Mouse (Mus musculus): ENCODE measurements around the gene Ctbp1. TPM values are rescaled to one million over a fixed set of nuclear protein-coding genes. Genes with fewer than 3 reads are reported as not detected.

Ctbp1 gene
- polyA plus RNA-seq, 1 experiment = 332 TPM

DNA sequence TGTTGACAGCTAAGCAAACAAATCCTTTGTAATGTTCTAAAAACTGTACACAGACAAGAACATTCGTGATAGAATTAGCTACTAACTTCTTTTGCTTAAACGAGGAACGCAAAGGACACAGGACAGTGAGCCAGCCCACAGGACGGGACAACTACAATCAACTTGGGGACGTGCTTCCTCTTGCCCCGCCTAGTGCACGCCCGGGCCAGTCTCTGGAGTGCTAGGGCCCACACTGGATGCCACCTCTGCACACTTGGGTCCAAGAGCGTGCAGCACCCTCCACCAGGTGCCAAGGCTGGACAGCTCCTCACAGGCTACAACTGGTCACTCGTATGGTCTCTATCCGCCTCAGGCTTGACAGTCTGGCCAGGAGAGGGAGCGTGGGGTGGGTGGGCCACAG lies 26.6 kb downstream of the Ctbp1 start:
- no peak for TF ChIP-seq CTCF (IDR thresholded peaks at IDR 0.05; ENCODE audit: insufficient read depth, low read length)
- TF ChIP-seq POLR2A (IDR thresholded peaks at IDR 0.05; ENCODE audit: borderline replicate concordance, extremely low read depth, low read depth, low read length) = no peak
- no peak for DNase-seq
- 65% methylated on average over 12 of the region's 12 CpGs for whole genome bisulfite sequencing
- Histone ChIP-seq H3K4me1 (ENCODE audit: control insufficient read depth, insufficient read depth, low read length) (no peaks in the 10 kb centered on the region; the same call in 1 of the 2 replicates), H3K4me3 (replicated peaks; ENCODE audit: extremely low read depth, low read depth, low read length) (no peak overlapping the region)

DNA sequence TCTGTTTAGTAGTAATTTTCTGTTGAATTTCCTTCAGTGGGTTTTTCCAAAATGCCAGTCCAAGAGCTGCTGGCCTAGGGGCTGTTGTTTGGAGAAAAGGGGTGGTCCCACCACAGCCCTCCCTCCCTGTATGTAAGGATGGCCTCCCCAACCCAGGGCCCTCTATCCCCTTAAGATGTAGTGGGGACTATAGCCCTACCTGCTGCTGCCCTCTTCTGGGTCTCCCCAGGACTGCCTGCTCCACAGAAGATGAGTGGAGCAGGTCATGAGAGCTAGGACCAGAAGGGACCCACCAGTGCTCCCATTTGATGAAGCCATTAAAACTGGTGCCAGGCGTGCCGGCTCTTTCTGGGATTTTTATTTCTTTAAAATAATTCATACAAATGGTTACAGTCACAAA lies 27.4 kb downstream of the Ctbp1 start:
- WGBS = 91% methylated on average over 2 of the region's 2 CpGs
- TF ChIP-seq POLR2A (IDR thresholded peaks at IDR 0.05; ENCODE audit: borderline replicate concordance, extremely low read depth, low read depth, low read length) (no peak), CTCF (IDR thresholded peaks at IDR 0.05; ENCODE audit: insufficient read depth, low read length) (peak; percentile 25; the same call in 1 of the 2 replicates)
- no peaks in the 10 kb centered on the region; the same call in 1 of the 2 replicates for H3K4me1 ChIP-seq (ENCODE audit: control insufficient read depth, insufficient read depth, low read length)
- no peak overlapping the region for H3K4me3 ChIP-seq (replicated peaks; ENCODE audit: extremely low read depth, low read depth, low read length)
- no peak for DNase-seq

DNA sequence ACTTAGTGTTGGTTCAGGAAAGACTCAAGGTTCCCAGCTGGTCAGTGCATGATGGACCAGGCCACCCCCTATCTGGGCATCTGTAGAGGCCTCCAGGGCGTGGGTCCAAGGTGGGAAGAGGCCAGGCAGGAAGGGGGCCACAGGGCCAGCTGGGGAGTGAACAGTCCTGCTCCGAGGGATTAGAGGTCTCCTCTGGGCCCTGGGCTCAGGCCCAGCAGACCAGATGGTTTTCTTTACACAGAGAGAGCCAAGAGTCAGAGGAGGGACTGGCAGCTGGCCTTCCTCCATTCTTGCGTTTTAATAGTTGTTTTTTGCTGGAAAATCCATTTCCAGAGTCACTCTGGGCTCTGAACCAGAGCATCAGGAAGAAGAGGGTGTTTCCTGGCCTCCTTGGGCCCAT lies 29.1 kb downstream of the Ctbp1 start:
- 67% methylated on average over 3 of the region's 3 CpGs for WGBS
- DNase-seq = peak; percentile 34
- no peaks in the 10 kb centered on the region; the same call in 1 of the 2 replicates for H3K4me1 ChIP-seq (ENCODE audit: control insufficient read depth, insufficient read depth, low read length)
- TF ChIP-seq POLR2A (IDR thresholded peaks at IDR 0.05; ENCODE audit: borderline replicate concordance, extremely low read depth, low read depth, low read length) (no peak), CTCF (IDR thresholded peaks at IDR 0.05; ENCODE audit: insufficient read depth, low read length) (no peak)
- H3K4me3 ChIP-seq (replicated peaks; ENCODE audit: extremely low read depth, low read depth, low read length) = no peak overlapping the region

- no peak for TF ChIP-seq CTCF (IDR thresholded peaks at IDR 0.05; ENCODE audit: insufficient read depth, low read length)
- TF ChIP-seq POLR2A (IDR thresholded peaks at IDR 0.05; ENCODE audit: borderline replicate concordance, extremely low read depth, low read depth, low read length) = no peak
- 59% methylated on average over 5 of the region's 5 CpGs for WGBS
Measured at GRCm38 (mm10) chr5:33244377-33244920, 30.3 kb downstream of the Ctbp1 start.

DNA sequence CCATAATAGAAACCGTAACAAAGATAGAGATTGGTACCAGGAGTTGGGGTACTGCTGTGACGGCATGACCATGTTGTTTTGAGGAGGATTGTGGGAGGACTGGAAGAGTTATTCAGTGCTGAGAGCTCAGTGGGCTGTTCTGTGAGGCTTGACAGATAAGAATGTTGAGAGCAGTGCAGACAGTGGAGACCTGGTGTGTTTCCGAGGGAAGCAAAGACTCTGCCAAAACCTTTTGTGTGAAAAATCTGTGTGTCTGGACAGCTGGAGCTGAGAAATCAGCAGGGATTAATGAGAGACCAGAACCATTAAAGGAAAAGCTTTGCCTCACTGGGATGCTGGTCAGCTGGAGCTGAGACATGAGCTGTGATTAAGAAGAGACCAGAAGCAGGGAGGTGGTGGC lies 34.9 kb downstream of the Ctbp1 start:
- TF ChIP-seq CTCF (IDR thresholded peaks at IDR 0.05; ENCODE audit: insufficient read depth, low read length) (no peak), POLR2A (IDR thresholded peaks at IDR 0.05; ENCODE audit: borderline replicate concordance, extremely low read depth, low read depth, low read length) (no peak)
- WGBS = 49% methylated on average over 3 of the region's 3 CpGs
- Histone ChIP-seq H3K4me1 (ENCODE audit: control insufficient read depth, insufficient read depth, low read length) (no peaks in the 10 kb centered on the region; the same call in 1 of the 2 replicates), H3K4me3 (replicated peaks; ENCODE audit: extremely low read depth, low read depth, low read length) (no peak overlapping the region)
- DNase-seq = no peak

More at GRCm38 (mm10) chr5:33244377-33244920, 30.3 kb downstream of the Ctbp1 start:
- DNase-seq = no peak
- Histone ChIP-seq H3K4me1 (ENCODE audit: control insufficient read depth, insufficient read depth, low read length) (no peaks in the 10 kb centered on the region; the same call in 1 of the 2 replicates), H3K4me3 (replicated peaks; ENCODE audit: extremely low read depth, low read depth, low read length) (no peak overlapping the region)

- no peaks in the 10 kb centered on the region; the same call in 1 of the 2 replicates for H3K4me1 ChIP-seq (ENCODE audit: control insufficient read depth, insufficient read depth, low read length)
- 76% methylated on average over 3 of the region's 3 CpGs for WGBS
- TF ChIP-seq POLR2A (IDR thresholded peaks at IDR 0.05; ENCODE audit: borderline replicate concordance, extremely low read depth, low read depth, low read length) (no peak), CTCF (IDR thresholded peaks at IDR 0.05; ENCODE audit: insufficient read depth, low read length) (no peak)
- no peak overlapping the region for H3K4me3 ChIP-seq (replicated peaks; ENCODE audit: extremely low read depth, low read depth, low read length)
- DNase-seq = no peak
Measured at GRCm38 (mm10) chr5:33239111-33239714, 35.6 kb downstream of the Ctbp1 start.

DNA sequence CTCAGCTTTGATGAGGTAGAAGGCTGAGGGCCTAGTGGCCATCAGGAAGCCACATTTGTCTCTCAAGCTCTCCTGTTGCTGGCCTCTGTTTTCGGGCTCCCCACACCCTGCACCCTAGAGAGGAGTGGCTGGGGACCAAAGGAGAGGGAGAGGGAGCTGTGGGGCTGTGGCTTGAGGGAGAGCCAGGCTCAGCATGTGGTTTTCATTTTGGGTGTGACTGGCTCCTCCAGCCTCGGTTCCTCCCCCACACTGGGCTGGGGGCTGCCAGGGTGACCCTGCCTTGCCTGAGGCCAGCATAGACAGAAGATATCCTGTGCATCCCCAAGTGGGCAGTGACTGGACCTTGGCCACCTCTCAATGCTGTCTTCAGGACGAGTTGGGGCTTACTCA lies 36.5 kb downstream of the Ctbp1 start:
- 56% methylated on average over 3 of the region's 3 CpGs for WGBS
- DNase-seq = no peak
- Histone ChIP-seq H3K4me3 (replicated peaks; ENCODE audit: extremely low read depth, low read depth, low read length) (no peak overlapping the region), H3K4me1 (ENCODE audit: control insufficient read depth, insufficient read depth, low read length) (no peaks in the 10 kb centered on the region; the same call in 1 of the 2 replicates)
- no peak for TF ChIP-seq CTCF (IDR thresholded peaks at IDR 0.05; ENCODE audit: insufficient read depth, low read length)
- TF ChIP-seq POLR2A (IDR thresholded peaks at IDR 0.05; ENCODE audit: borderline replicate concordance, extremely low read depth, low read depth, low read length) = no peak

GRCm38 (mm10) chr5:33237600-33238255 lies 37.1 kb downstream of the Ctbp1 start:
- TF ChIP-seq CTCF (IDR thresholded peaks at IDR 0.05; ENCODE audit: insufficient read depth, low read length) = no peak
- TF ChIP-seq POLR2A (IDR thresholded peaks at IDR 0.05; ENCODE audit: borderline replicate concordance, extremely low read depth, low read depth, low read length) = no peak
- H3K4me3 ChIP-seq (replicated peaks; ENCODE audit: extremely low read depth, low read depth, low read length) = no peak overlapping the region
- 68% methylated on average over 11 of the region's 11 CpGs for WGBS
- H3K4me1 ChIP-seq (ENCODE audit: control insufficient read depth, insufficient read depth, low read length) = no peaks in the 10 kb centered on the region; the same call in 1 of the 2 replicates
- DNase-seq = no peak

DNA sequence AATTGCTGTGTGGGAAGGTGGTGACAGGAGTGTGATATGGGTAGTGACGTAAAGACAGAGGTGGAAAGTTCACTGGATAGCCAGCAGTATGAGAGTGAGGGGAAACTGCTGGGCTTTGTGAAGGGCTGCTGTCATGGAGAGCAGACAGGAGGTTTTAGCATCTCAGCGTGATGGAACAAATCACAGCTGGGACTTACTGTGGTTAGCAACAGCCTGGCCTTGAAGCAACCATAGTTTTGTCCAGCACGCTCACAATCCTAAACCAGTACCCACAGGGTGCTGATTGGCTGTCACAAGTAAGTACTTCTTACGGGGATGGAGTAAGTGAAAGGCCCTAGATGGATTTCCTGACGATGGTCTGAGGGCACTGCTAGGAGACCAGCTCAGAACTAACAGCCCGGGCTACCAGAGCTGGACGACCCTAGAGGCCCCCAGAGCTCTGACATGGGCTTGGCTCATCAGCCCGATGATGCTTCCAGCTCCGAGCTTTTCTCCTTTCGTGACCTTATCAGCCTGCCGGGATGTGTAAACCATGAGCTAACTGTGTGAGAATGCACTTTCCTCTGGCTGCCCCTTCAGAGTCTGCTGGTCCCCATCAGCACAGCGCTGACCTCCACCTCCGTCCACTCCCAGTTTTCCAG lies 40.3 kb downstream of the Ctbp1 start:
- TF ChIP-seq CTCF (IDR thresholded peaks at IDR 0.05; ENCODE audit: insufficient read depth, low read length) = no peak
- no peak for TF ChIP-seq POLR2A (IDR thresholded peaks at IDR 0.05; ENCODE audit: borderline replicate concordance, extremely low read depth, low read depth, low read length)
- 26% methylated on average over 13 of the region's 13 CpGs for WGBS
- Histone ChIP-seq H3K4me1 (ENCODE audit: control insufficient read depth, insufficient read depth, low read length) (no peaks in the 10 kb centered on the region; the same call in 1 of the 2 replicates), H3K4me3 (replicated peaks; ENCODE audit: extremely low read depth, low read depth, low read length) (no peak overlapping the region)
- DNase-seq = no peak
